Mouse (Mus musculus) activated CD4-positive, CD25-positive, alpha-beta regulatory T cell (primary cell): ENCODE data around the gene D130043K22Rik. TPM values are rescaled to one million over a fixed set of nuclear protein-coding genes. Genes with fewer than 3 reads are reported as not detected.

Source experiments
- polyA plus RNA-seq, 2 experiments: library from polyadenylated mRNA; unstranded; fragments of 100-300 nt; shearing (Covaris generic); gene quantifications; one replicate each; pipeline ENCODE4 v1.2.1; 2017

Gene D130043K22Rik
- polyA plus RNA-seq: 1 to 10 TPM in 1 of 2 experiments, under 1 TPM in 1; 0.64 to 2.9 TPM

DNA sequence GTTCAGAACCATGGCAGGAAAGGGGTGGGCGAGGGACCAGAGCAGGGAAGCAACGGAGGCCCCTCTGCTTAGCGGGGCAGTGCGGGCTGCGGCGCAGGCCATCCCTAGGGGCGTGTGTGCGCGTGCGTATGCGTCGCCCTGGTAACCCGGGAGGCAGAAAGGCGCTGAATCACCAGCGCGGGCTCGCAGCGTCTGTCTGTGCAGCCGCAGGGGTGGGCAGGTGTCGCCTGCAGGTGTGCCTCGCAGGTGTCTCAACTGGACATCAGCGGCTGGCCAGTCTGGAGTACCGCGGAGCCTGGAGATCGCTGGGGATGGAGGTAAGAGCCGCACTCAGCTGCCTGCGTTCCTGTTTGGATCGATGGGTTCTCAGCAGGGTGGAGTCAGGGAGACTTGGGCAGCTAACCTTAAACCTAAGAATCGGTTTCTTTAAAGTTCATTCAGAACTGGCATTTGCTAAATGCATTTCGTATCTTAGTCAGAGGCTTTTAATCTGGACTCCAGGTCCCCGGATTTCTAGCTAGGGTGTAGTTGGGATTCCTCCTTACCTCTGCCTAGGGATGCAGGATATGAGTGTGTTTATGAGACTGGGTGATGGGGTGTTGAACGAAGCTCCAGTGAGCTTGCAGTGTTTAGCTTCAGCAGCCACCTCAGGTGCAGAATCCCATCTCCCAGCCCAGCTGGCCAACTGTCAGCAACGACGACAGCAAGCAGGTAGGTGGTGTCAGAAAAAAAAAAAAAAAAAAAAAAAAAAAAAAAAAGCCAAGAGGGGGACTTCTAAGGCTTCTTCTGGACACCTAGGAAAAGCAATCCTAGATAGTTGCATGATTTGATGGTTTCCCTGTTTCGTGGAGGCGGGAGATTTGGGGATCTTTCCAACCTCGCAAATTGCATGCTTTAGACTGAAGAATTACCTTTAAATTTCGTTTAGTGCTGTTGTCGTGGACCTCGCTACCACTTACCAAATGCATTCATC lies at the start of gene D130043K22Rik:
TSS of gene D130043K22Rik (plus strand) at position 153 of the 973 bp plus-strand sequence.

DNA sequence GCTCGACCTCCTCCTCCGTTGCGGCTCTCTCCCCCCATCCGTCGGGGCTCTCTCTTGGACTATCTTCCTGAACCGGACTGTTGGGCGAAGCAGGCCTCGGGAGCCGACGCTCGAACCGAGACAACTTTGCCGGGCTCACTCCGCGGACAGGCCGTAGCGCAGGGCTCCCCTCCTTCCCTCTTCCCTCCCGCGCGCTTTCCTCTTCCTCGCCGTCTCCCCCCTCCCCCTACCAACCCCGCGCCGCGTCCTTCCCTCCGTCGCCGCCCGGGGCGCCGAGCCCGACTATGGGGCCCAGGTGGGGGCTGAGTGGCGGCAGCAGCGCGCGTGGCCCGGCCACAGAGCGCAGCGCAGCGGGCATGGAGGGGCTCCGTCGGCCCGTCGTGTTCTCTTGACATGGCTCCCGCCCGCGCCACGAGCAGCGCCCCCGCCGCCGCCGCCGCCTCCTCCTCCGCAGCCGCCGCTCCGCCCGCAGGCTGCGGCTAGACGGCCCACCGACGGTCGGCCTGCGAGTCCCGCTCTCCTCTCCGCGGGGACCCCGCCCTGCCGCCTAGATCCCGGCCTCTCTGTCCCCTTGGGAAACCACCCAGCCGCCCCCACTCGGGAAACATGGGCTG lies 43.5 kb upstream of the D130043K22Rik start, which contains the start of gene BC005537:
TSS of gene BC005537 (plus strand) at position 350 of the 614 bp plus-strand sequence.

DNA sequence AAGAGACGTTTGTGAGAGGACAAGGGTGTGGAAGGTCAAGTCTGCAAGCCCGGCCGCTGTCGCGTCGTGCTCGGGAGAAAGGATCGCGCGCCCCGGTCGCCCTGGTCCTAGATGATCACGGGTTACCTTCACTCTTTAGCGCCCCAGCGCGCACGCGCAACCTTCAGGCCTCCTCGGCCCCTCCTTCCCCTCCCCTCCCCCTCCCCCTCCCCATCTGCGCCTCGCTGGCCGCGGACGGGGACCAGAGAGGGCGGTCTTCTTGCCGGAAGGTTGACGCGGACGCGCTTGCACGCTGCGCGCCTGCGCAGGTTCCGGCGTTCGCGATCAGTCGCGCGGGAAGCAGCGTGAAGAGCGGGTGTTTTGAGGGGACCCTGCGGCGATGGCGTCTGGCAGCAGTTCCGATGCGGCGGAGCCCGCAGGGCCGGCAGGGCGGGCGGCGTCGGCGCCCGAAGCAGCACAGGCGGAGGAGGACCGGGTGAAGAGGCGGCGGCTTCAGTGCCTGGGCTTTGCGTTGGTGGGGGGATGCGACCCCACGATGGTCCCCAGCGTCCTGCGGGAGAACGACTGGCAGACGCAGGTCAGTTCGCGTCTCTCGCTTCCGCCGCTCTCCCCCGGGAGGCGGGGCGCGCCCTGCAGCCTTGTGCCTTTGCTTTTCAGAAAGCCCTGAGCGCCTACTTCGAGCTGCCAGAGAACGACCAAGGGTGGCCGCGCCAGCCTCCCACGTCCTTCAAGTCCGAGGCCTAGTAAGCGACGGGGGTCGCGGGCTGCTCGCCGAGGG lies 13.4 kb upstream of the D130043K22Rik start, which contains the start of the genes Acot13 and Tdp2:
TSS of gene Acot13 (minus strand) at position 188 of the 778 bp plus-strand sequence.
TSS of gene Tdp2 (plus strand) at position 327 of the 778 bp plus-strand sequence.

DNA sequence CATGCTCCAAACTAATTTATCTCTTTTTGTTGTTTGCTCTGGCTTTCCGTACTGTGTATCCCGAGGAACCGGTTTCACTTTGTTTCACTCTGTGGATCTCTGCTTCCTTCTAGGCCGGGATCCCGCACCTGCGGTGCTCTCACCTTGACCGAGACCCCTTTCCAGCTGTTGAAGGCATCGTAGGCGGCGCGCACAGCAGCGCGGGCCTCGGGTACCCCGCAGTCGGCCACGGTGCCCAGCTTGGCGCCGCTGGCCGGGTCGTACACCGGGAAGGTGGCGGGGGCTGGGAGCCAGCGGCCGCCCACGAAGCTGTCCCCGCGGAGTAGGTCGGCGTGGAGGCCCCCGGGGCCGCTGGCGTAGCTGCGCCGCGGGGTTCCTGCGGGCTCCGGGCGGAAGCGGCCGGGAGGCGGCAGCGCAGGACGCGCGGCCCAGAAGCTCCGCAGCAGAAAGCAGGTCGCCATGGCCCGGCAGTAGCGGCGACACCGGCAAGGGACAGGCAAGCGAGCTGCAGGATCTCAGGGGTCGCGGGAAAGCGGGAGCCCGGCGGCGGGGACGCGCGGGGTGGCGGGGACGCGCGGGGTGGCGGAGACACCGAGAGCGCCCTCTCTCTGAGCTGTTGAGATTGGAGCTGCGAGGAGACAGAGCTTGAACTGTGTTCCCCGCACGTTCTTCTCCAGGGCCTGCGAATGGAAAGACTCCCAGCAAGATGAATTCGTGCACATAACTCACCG lies 92.3 kb downstream of the D130043K22Rik start, which contains the start of gene Aldh5a1:
TSS of gene Aldh5a1 (minus strand) at position 554 of the 731 bp plus-strand sequence.

DNA sequence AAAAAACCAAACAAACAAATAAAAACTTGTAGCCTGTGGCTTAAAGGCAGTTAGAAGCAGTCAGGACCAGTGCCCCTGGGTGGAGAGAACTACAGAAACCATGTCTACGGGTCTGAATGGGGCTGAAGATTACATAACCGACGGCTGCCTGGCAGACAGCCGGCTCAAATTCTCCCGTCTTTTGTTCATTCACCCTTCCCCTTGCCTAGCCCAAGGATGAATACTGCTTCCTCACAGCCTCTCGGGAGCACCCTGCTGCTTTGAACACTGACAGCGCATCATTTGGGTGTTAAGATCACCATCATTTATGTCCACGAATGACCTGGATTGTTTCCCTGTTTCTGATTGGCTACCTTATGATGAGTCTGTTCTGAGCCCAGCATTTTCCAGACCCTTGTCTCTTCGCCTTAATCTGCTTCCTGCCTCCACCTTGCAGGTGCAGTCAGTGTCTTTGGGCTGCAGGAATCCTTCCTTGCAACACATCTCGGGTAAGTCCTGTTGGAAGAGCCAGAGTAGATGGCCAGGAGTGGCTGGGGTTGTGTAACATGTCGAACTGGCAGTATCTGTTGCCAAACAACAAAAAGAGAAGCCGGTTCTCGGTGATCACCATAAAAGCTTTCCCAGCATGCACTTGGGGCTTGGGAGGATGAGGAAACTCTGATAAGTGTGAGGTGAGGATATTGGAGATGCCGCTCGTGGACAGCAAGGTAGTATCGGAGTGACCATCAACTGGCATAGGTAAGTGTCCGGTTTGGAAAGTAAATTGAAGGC lies 97.8 kb downstream of the D130043K22Rik start, which contains the start of gene Gpld1:
TSS of gene Gpld1 (plus strand) at position 641 of the 771 bp plus-strand sequence.

Other genes starting within 250 kb of the D130043K22Rik start
- gene Armh2, start 103.9 kb upstream of the D130043K22Rik start, polyA plus RNA-seq: under 1 TPM in 1 of 2 experiments, not detected in 1; 0.27 TPM
- 10 to 100 TPM; 42.4 to 55.3 TPM for gene Gmnn, start 83.2 kb upstream of the D130043K22Rik start, polyA plus RNA-seq
- 10 to 100 TPM; 25.0 to 28.9 TPM for gene BC005537, start 43.5 kb upstream of the D130043K22Rik start, polyA plus RNA-seq
- 10 to 100 TPM; 75.2 to 90.5 TPM for gene Acot13, start 13.6 kb upstream of the D130043K22Rik start, polyA plus RNA-seq
- gene Tdp2, start 13.5 kb upstream of the D130043K22Rik start, polyA plus RNA-seq: 10 to 100 TPM; 48.1 to 63.8 TPM
- 1 to 10 TPM in 1 of 2 experiments, under 1 TPM in 1; 0.72 to 1.3 TPM for gene Aldh5a1, start 92.5 kb downstream of the D130043K22Rik start, polyA plus RNA-seq
- gene Gpld1, start 98.0 kb downstream of the D130043K22Rik start, polyA plus RNA-seq: 1 to 10 TPM; 5.8 to 8.3 TPM
- 10 to 100 TPM; 24.4 to 32.0 TPM for gene Mrs2, start 175.2 kb downstream of the D130043K22Rik start, polyA plus RNA-seq
- gene Dcdc2a, start 210.9 kb downstream of the D130043K22Rik start, polyA plus RNA-seq: under 1 TPM in 1 of 2 experiments, not detected in 1; 0.16 TPM